Mouse (Mus musculus): ENCODE results near the gene Nxn. TPM values are rescaled to one million over a fixed set of nuclear protein-coding genes. Genes with fewer than 3 reads are reported as not detected.
"Not testable (repeated sequence)": the region's sequence is repeated elsewhere in the genome, so short reads cannot be mapped to it uniquely, and the experiment has no call there.

Nxn gene
- polyA plus RNA-seq, 1 experiment from 2014 or later, result 33.1 TPM

GRCm38 (mm10) chr11:76213841-76214240 is 185.1 kb downstream of the Nxn start:
- WGBS, result 87% methylated on average over 5 of the region's 5 CpGs
- H3K27me3 ChIP-seq, result no peaks in the 10 kb centered on the region
- peaks cover 55% of the 10 kb centered on the region for H3K36me3 ChIP-seq
- no peaks in the 10 kb centered on the region for H3K9me3 ChIP-seq (replicated peaks)
- no peak overlapping the region for H3K4me3 ChIP-seq (replicated peaks)
- ATAC-seq (replicated peaks; ENCODE audit: low FRiP score), result no peak
- H3K4me1 ChIP-seq, result peaks cover 19% of the 10 kb centered on the region
- H3K27ac ChIP-seq, result no peak overlapping the region
- no peak overlapping the region for H3K4me2 ChIP-seq
- no peak overlapping the region for H3K9ac ChIP-seq

GRCm38 (mm10) chr11:76211595-76211994 is 187.3 kb downstream of the Nxn start:
- H3K9ac ChIP-seq; H3K4me3 ChIP-seq (replicated peaks); H3K27me3 ChIP-seq; H3K4me2 ChIP-seq; ATAC-seq (replicated peaks; ENCODE audit: low FRiP score); H3K9me3 ChIP-seq (replicated peaks); H3K27ac ChIP-seq: not testable (repeated sequence)
- 89% methylated on average over 6 of the region's 6 CpGs for WGBS
- peaks cover 76% of the 10 kb centered on the region for H3K36me3 ChIP-seq
- H3K4me1 ChIP-seq, result peaks cover 10% of the 10 kb centered on the region

DNA sequence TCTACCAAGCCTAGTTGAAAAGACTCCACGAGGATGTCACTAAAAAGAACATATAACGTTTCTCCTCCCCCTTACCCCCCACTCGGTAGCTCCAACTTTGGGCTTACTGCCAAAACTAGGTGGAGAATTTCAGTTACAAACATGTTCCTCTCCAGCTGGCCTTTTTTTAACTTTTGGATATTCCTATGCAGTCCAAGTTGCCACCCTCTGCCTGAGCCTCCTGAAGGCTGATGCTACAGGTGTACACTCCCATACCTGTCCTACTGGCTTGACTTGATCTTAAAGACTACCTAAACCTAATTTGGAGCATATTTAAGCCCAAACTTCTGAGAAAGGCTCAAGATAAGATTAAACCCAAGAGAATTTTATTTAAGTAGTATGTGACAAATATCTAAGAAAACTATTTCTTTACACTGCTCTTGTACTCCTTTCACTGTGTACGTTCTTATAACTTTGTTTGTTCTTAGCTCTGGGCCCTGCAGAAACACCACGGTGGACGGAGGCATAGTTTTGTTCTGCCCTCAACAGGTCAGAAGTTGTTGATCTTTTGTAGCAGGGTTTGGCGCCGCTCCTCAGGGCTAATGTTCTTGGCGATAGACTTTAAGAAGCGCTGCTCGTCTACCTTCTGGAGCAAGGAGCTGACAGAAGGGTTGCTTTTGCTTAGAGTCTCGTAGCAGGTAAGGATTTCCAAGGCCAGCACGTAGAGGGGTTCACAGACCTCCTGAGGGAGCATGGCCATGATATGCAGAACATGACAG is 188.5 kb downstream of the Nxn start:
- ATAC-seq (replicated peaks; ENCODE audit: low FRiP score), result no peak

More for the DNA sequence above, 188.5 kb downstream of the Nxn start:
- H3K4me1 ChIP-seq, result no peaks in the 10 kb centered on the region
- WGBS, result 82% methylated on average over 13 of the region's 13 CpGs
- no peaks in the 10 kb centered on the region for H3K27me3 ChIP-seq
- H3K4me2 ChIP-seq, result no peak overlapping the region
- H3K9ac ChIP-seq, result no peak overlapping the region
- peaks cover 81% of the 10 kb centered on the region for H3K36me3 ChIP-seq
- no peak overlapping the region for H3K27ac ChIP-seq
- no peak overlapping the region for H3K4me3 ChIP-seq (replicated peaks)
- H3K9me3 ChIP-seq (replicated peaks), result no peaks in the 10 kb centered on the region

Other genes starting within 250 kb of the Nxn start
- 36.6 and 41.7 TPM in 2 replicates for gene Vps53, start 219.5 kb downstream of the Nxn start, polyA plus RNA-seq (2015; fragmentation: Nextera tagmentation; extraction: Ambion mirVana)
- 27.0 and 29.0 TPM in 2 replicates for gene Fam57a, start 219.5 kb downstream of the Nxn start, polyA plus RNA-seq (2015; fragmentation: Nextera tagmentation; extraction: Ambion mirVana)
- gene Dbil5, start 181.5 kb downstream of the Nxn start, polyA plus RNA-seq (2015; fragmentation: Nextera tagmentation; extraction: Ambion mirVana), result 0.97 and 1.5 TPM in 2 replicates
- 28.3 and 37.7 TPM in 2 replicates for gene Gemin4, start 181.5 kb downstream of the Nxn start, polyA plus RNA-seq (2015; fragmentation: Nextera tagmentation; extraction: Ambion mirVana)
- 25.7 and 26.3 TPM in 2 replicates for gene Mrm3, start 155.4 kb downstream of the Nxn start, polyA plus RNA-seq (2015; fragmentation: Nextera tagmentation; extraction: Ambion mirVana)
- 141 and 144 TPM in 2 replicates for gene Glod4, start 155.4 kb downstream of the Nxn start, polyA plus RNA-seq (2015; fragmentation: Nextera tagmentation; extraction: Ambion mirVana)
- gene Timm22, start 7.8 kb upstream of the Nxn start, polyA plus RNA-seq (2015; fragmentation: Nextera tagmentation; extraction: Ambion mirVana), result 105 and 111 TPM in 2 replicates
- gene Abr, start 223.2 kb upstream of the Nxn start, polyA plus RNA-seq (2015; fragmentation: Nextera tagmentation; extraction: Ambion mirVana), result 44.2 and 48.3 TPM in 2 replicates

Data from kidney, embryonic 15.5 days (tissue).